ENCODE assay signal across 27 mouse cellular contexts in genomic region chr11:100046303-100046866, GRCm38 (mm10). TPM values are rescaled to one million over a fixed set of nuclear protein-coding genes. Genes with fewer than 3 reads are reported as not detected.
A peak's percentile ranks its signal among the peaks of the same experiment; 100 is the strongest.
DNase-seq lines count a peak whose midpoint lies in the region; ATAC-seq lines count a peak whose summit lies in the region.
"Had no signal": no experiment of that assay in that cellular context is flagged by ENCODE, and none has a peak within 500 bp of the region (broad histone marks: within the 10 kb centered on the region; RNA-seq: fewer than 3 reads in every experiment).

No protein-coding gene starts in this region.

- H3K27ac ChIP-seq in heart, embryonic 16.5 days (ENCODE audit: low read length) = no peak overlapping the region
- no peak overlapping the region for H3K27ac ChIP-seq in kidney, embryonic 15.5 days
- H3K27ac ChIP-seq: forebrain, embryonic 10.5 days; hindbrain, embryonic 14.5 days; limb, embryonic 15.5 days; liver, embryonic 15.5 days; macrophage; midbrain, embryonic 10.5 days; neural tube, embryonic 13.5 days had no signal

- no peak overlapping the region for H3K9ac ChIP-seq in heart, embryonic 16.5 days (ENCODE audit: low read length)
- no peak overlapping the region for H3K9ac ChIP-seq in kidney, embryonic 15.5 days
- H3K9ac ChIP-seq: hindbrain, embryonic 14.5 days; limb, embryonic 15.5 days; liver, embryonic 15.5 days; neural tube, embryonic 13.5 days had no signal

- ATAC-seq in frontal cortex, adult (ENCODE audit: low TSS enrichment) = peak; percentile 65
- no peak for ATAC-seq in heart, embryonic 16.5 days (replicated peaks; ENCODE audit: extremely low read depth, insufficient read depth, low FRiP score)
- ATAC-seq in kidney, embryonic 15.5 days (replicated peaks; ENCODE audit: low FRiP score) = no peak

- no peak for DNase-seq in frontal cortex, postnatal 25 days (ENCODE audit: low spot score in 2 of 2)
- DNase-seq in heart, postnatal 10 days = no peak
- DNase-seq in 3134 (ENCODE audit: extremely low read depth, insufficient read length, low spot score) = peak; percentile 21
- DNase-seq in lung, postnatal 14 days = peak; percentile 3
- no peak for DNase-seq in natural killer cell, adult 2 months (ENCODE audit: low spot score in 2 of 2)
- DNase-seq: cerebellum, adult 2 months; cerebellum, postnatal 36 days; gastrocnemius, postnatal 14 days; kidney, adult 18-20 months; kidney, postnatal 10 days; thymus, postnatal 14 days had no signal

- H3K4me2 ChIP-seq in heart, embryonic 16.5 days (ENCODE audit: low read depth, low read length) = peak overlapping the region; percentile 8; the same call in 1 of the 2 replicates
- H3K4me2 ChIP-seq in kidney, embryonic 15.5 days = no peak overlapping the region
- H3K4me2 ChIP-seq: hindbrain, embryonic 14.5 days; limb, embryonic 15.5 days; liver, embryonic 15.5 days; neural tube, embryonic 13.5 days had no signal

- no peaks in the 10 kb centered on the region for H3K9me3 ChIP-seq in heart, embryonic 16.5 days (replicated peaks; ENCODE audit: control insufficient read depth, low read length)
- no peaks in the 10 kb centered on the region for H3K9me3 ChIP-seq in kidney, embryonic 15.5 days (replicated peaks)
- H3K9me3 ChIP-seq: forebrain, embryonic 10.5 days; limb, embryonic 15.5 days; liver, embryonic 15.5 days; midbrain, embryonic 10.5 days; neural tube, embryonic 13.5 days had no signal

- H3K4me3 ChIP-seq in heart, embryonic 16.5 days (ENCODE audit: low read length) = no peak overlapping the region
- H3K4me3 ChIP-seq in kidney, embryonic 15.5 days (replicated peaks) = no peak overlapping the region
- H3K4me3 ChIP-seq: forebrain, embryonic 10.5 days; limb, embryonic 15.5 days; liver, embryonic 15.5 days; midbrain, embryonic 10.5 days; neural tube, embryonic 13.5 days had no signal

- peaks cover 3% of the 10 kb centered on the region; the same call in 1 of the 2 replicates for H3K4me1 ChIP-seq in heart, embryonic 16.5 days (ENCODE audit: control insufficient read depth, insufficient read depth, low read length)
- no peaks in the 10 kb centered on the region for H3K4me1 ChIP-seq in kidney, embryonic 15.5 days
- H3K4me1 ChIP-seq: forebrain, embryonic 10.5 days; limb, embryonic 15.5 days; liver, embryonic 15.5 days; midbrain, embryonic 10.5 days; neural tube, embryonic 13.5 days had no signal

- H3K27me3 ChIP-seq in heart, embryonic 16.5 days (ENCODE audit: control insufficient read depth, insufficient read depth, low read length) = no peaks in the 10 kb centered on the region
- H3K27me3 ChIP-seq in kidney, embryonic 15.5 days = no peaks in the 10 kb centered on the region
- H3K27me3 ChIP-seq: limb, embryonic 15.5 days; liver, embryonic 15.5 days; neural tube, embryonic 13.5 days had no signal

- WGBS in heart, embryonic 16.5 days = 36% methylated on average over 6 of the region's 6 CpGs
- 66% methylated on average over 6 of the region's 6 CpGs for WGBS in kidney, embryonic 15.5 days

- intact Hi-C loops in heart, postnatal 10 days (cut with DNase I) = no loop called here

- no peaks in the 10 kb centered on the region for H3K36me3 ChIP-seq in heart, embryonic 16.5 days (ENCODE audit: control insufficient read depth, insufficient read depth)
- no peaks in the 10 kb centered on the region for H3K36me3 ChIP-seq in kidney, embryonic 15.5 days
- H3K36me3 ChIP-seq: forebrain, embryonic 10.5 days; limb, embryonic 15.5 days; liver, embryonic 15.5 days; midbrain, embryonic 10.5 days; neural tube, embryonic 13.5 days had no signal

RNA-seq across cellular contexts. Expression of gene Krt31, which starts 4.0 kb away (rescaled TPM):
- 0.12 TPM in 1 of 2 replicates, not detected in the other for polyA plus RNA-seq in heart, embryonic 16.5 days (2015; fragmentation: Nextera tagmentation; extraction: Ambion mirVana)
- total RNA-seq in heart, postnatal 10 days (2021) = not detected
- polyA plus RNA-seq in kidney, embryonic 15.5 days (2015; fragmentation: Nextera tagmentation; extraction: Ambion mirVana) = not detected in 2 replicates
- total RNA-seq: adrenal gland, adult 18-20 months; adrenal gland, postnatal 4 days; gastrocnemius, postnatal 14 days; layer of hippocampus, adult 18-20 months; layer of hippocampus, postnatal 25 days; left cerebral cortex, postnatal 36 days had no signal
- polyA plus RNA-seq: cerebellum, adult 2 months; forebrain, embryonic 10.5 days; hindbrain, embryonic 14.5 days; liver, embryonic 15.5 days; macrophage; midbrain, embryonic 10.5 days; neural tube, embryonic 13.5 days had no signal

RNA-seq across cellular contexts. Expression of gene Krt34, which starts 5.0 kb away (rescaled TPM):
- polyA plus RNA-seq in heart, embryonic 16.5 days (2015; fragmentation: Nextera tagmentation; extraction: Ambion mirVana) = not detected in 2 replicates
- total RNA-seq in heart, postnatal 10 days (2021) = not detected
- polyA plus RNA-seq in kidney, embryonic 15.5 days (2015; fragmentation: Nextera tagmentation; extraction: Ambion mirVana) = not detected in 2 replicates
- total RNA-seq: adrenal gland, adult 18-20 months; adrenal gland, postnatal 4 days; gastrocnemius, postnatal 14 days; layer of hippocampus, adult 18-20 months; layer of hippocampus, postnatal 25 days; left cerebral cortex, postnatal 36 days had no signal
- polyA plus RNA-seq: cerebellum, adult 2 months; forebrain, embryonic 10.5 days; hindbrain, embryonic 14.5 days; liver, embryonic 15.5 days; macrophage; midbrain, embryonic 10.5 days; neural tube, embryonic 13.5 days; testis, adult 2 months had no signal

RNA-seq across cellular contexts. Expression of gene Krt33b, which starts 16.7 kb away (rescaled TPM):
- polyA plus RNA-seq in heart, embryonic 16.5 days (2015; fragmentation: Nextera tagmentation; extraction: Ambion mirVana) = not detected in 2 replicates
- not detected for total RNA-seq in heart, postnatal 10 days (2021)
- not detected in 2 replicates for polyA plus RNA-seq in kidney, embryonic 15.5 days (2015; fragmentation: Nextera tagmentation; extraction: Ambion mirVana)
- total RNA-seq: adrenal gland, adult 18-20 months; adrenal gland, postnatal 4 days; layer of hippocampus, adult 18-20 months; layer of hippocampus, postnatal 25 days; left cerebral cortex, postnatal 36 days had no signal
- polyA plus RNA-seq: cerebellum, adult 2 months; forebrain, embryonic 10.5 days; hindbrain, embryonic 14.5 days; liver, embryonic 15.5 days; macrophage; midbrain, embryonic 10.5 days; neural tube, embryonic 13.5 days; testis, adult 2 months had no signal

RNA-seq across cellular contexts. Expression of gene Krt33a, which starts 30.4 kb away (rescaled TPM):
- not detected in 2 replicates for polyA plus RNA-seq in heart, embryonic 16.5 days (2015; fragmentation: Nextera tagmentation; extraction: Ambion mirVana)
- not detected for total RNA-seq in heart, postnatal 10 days (2021)
- not detected in 2 replicates for polyA plus RNA-seq in kidney, embryonic 15.5 days (2015; fragmentation: Nextera tagmentation; extraction: Ambion mirVana)
- total RNA-seq: adrenal gland, adult 18-20 months; adrenal gland, postnatal 4 days; layer of hippocampus, adult 18-20 months; layer of hippocampus, postnatal 25 days; left cerebral cortex, postnatal 36 days had no signal
- polyA plus RNA-seq: cerebellum, adult 2 months; forebrain, embryonic 10.5 days; hindbrain, embryonic 14.5 days; liver, embryonic 15.5 days; macrophage; midbrain, embryonic 10.5 days; neural tube, embryonic 13.5 days; testis, adult 2 months had no signal

RNA-seq across cellular contexts. Expression of gene Krt32, which starts 41.6 kb away (rescaled TPM):
- polyA plus RNA-seq in heart, embryonic 16.5 days (2015; fragmentation: Nextera tagmentation; extraction: Ambion mirVana) = not detected in 2 replicates
- total RNA-seq in heart, postnatal 10 days (2021) = not detected
- not detected in 2 replicates for polyA plus RNA-seq in kidney, embryonic 15.5 days (2015; fragmentation: Nextera tagmentation; extraction: Ambion mirVana)
- total RNA-seq: adrenal gland, adult 18-20 months; adrenal gland, postnatal 4 days; gastrocnemius, postnatal 14 days; layer of hippocampus, adult 18-20 months; layer of hippocampus, postnatal 25 days; left cerebral cortex, postnatal 36 days had no signal
- polyA plus RNA-seq: cerebellum, adult 2 months; forebrain, embryonic 10.5 days; hindbrain, embryonic 14.5 days; liver, embryonic 15.5 days; macrophage; midbrain, embryonic 10.5 days; neural tube, embryonic 13.5 days; testis, adult 2 months had no signal

Comparison
In these comparisons a context has a peak if more than half of its experiments do, and no peak if none do; other contexts are left out.
1. DNase-seq: peak in 3134 (single experiment) and lung, postnatal 14 days (single experiment); none in frontal cortex, postnatal 25 days (0 of 2), heart, postnatal 10 days (0 of 2) and natural killer cell, adult 2 months (0 of 2).